Mouse (Mus musculus): ENCODE results near the gene Zfp612. TPM values are rescaled to one million over a fixed set of nuclear protein-coding genes. Genes with fewer than 3 reads are reported as not detected.

Zfp612 gene
- polyA plus RNA-seq, 1 experiment from 2014 or later = 24.3 TPM

Other genes with a start within 250 kb of the Zfp612 start
- gene Phlpp2, start 211.2 kb upstream of the Zfp612 start, polyA plus RNA-seq (2015; fragmentation: Nextera tagmentation; extraction: Ambion mirVana) = 3.8 and 4.0 TPM in 2 replicates
- 1.1 and 2.4 TPM in 2 replicates for gene Marveld3, start 117.5 kb upstream of the Zfp612 start, polyA plus RNA-seq (2015; fragmentation: Nextera tagmentation; extraction: Ambion mirVana)
- 0.14 TPM in 1 of 2 replicates, not detected in the other for gene Tat, start 89.3 kb upstream of the Zfp612 start, polyA plus RNA-seq (2015; fragmentation: Nextera tagmentation; extraction: Ambion mirVana)
- not detected in 2 replicates for gene Chst4, start 40.0 kb upstream of the Zfp612 start, polyA plus RNA-seq (2015; fragmentation: Nextera tagmentation; extraction: Ambion mirVana)
- not detected in 2 replicates for gene Gm21964, start 21.5 kb downstream of the Zfp612 start, polyA plus RNA-seq (2015; fragmentation: Nextera tagmentation; extraction: Ambion mirVana)
- not detected in 2 replicates for gene Gm17720, start 23.0 kb downstream of the Zfp612 start, polyA plus RNA-seq (2015; fragmentation: Nextera tagmentation; extraction: Ambion mirVana)
- gene Calb2, start 88.5 kb downstream of the Zfp612 start, polyA plus RNA-seq (2015; fragmentation: Nextera tagmentation; extraction: Ambion mirVana) = 58.7 and 93.1 TPM in 2 replicates
- 14.6 and 14.7 TPM in 2 replicates for gene Cmtr2, start 135.9 kb downstream of the Zfp612 start, polyA plus RNA-seq (2015; fragmentation: Nextera tagmentation; extraction: Ambion mirVana)
- 0.32 and 0.52 TPM in 2 replicates for gene Hydin, start 187.2 kb downstream of the Zfp612 start, polyA plus RNA-seq (2015; fragmentation: Nextera tagmentation; extraction: Ambion mirVana)

All from forebrain, embryonic 16.5 days (tissue).